Mouse (Mus musculus) A20 (cell line): Measurements from ENCODE around the gene Galnt18.

Source experiments
- DNase-seq: peaks from one replicate; pipeline ENCODE4 v3.0.0-alpha.2; 2011; ENCODE audit warnings: low read depth, low spot score

Gene Galnt18

GRCm38 (mm10) chr7:111483896-111484295, 295.9 kb downstream of the Galnt18 start:
- DNase-seq: no peak

GRCm38 (mm10) chr7:111483321-111483720, 296.5 kb downstream of the Galnt18 start:
- DNase-seq: no peak

GRCm38 (mm10) chr7:111467715-111468114, 312.1 kb downstream of the Galnt18 start:
- DNase-seq: no peak

GRCm38 (mm10) chr7:111466720-111467119, 313.1 kb downstream of the Galnt18 start:
- no peak for DNase-seq

GRCm38 (mm10) chr7:111466121-111466520, 313.7 kb downstream of the Galnt18 start:
- DNase-seq: no peak

GRCm38 (mm10) chr7:111459716-111460115, 320.1 kb downstream of the Galnt18 start:
- DNase-seq: no peak

GRCm38 (mm10) chr7:111456007-111456406, 323.8 kb downstream of the Galnt18 start:
- no peak for DNase-seq

- no peak for DNase-seq
Observed at GRCm38 (mm10) chr7:111455541-111455940, 324.2 kb downstream of the Galnt18 start.

- DNase-seq: no peak
Observed at GRCm38 (mm10) chr7:111452000-111452399, 327.8 kb downstream of the Galnt18 start.

GRCm38 (mm10) chr7:111450286-111451095, 329.3 kb downstream of the Galnt18 start:
- no peak for DNase-seq

GRCm38 (mm10) chr7:111433173-111433572, 346.6 kb downstream of the Galnt18 start:
- no peak for DNase-seq

GRCm38 (mm10) chr7:111427392-111427791, 352.4 kb downstream of the Galnt18 start:
- no peak for DNase-seq
